Mouse (Mus musculus) erythroblast, embryonic 14.5 days (primary cell): ENCODE results near the gene Tfip11.

Source experiments
- GATA1 ChIP-seq: IDR thresholded peaks from 2 replicates; pipeline ENCODE4 v1.6.1; 2012; ENCODE audit warnings: low read length, inconsistent platforms, mixed read lengths
- TAL1 ChIP-seq: IDR thresholded peaks from 3 replicates; pipeline ENCODE4 v1.6.1; 2012; ENCODE audit warnings: low read length, inconsistent platforms, mixed read lengths

DNA sequence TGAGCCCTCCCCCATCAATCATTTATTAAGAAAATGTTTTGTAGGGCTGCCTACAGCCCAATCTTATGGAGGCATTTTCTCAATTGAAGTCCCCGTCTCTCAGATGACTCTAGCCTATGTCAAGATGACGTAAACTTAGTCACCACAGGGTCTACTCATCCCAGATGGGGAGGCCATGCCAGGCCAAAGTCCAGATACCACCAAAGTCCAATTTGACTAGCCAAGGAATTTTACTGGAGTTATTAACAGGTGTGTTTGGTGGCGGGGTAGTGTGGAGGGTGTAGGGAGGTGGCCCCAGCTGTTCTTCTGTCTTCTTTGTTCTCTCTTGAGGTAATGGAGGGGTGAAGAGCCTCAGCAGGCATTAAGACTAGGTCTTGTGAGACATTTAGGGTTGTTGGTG is 33.9 kb downstream of the Tfip11 start:
- no peak for TF ChIP-seq GATA1
- TF ChIP-seq TAL1, result no peak
